Mouse (Mus musculus) stomach, embryonic 14.5 days (tissue): Measurements from ENCODE around the gene Crnkl1. TPM values are rescaled to one million over a fixed set of nuclear protein-coding genes. Genes with fewer than 3 reads are reported as not detected.

Experiments used
- ATAC-seq: fragments of 200-750 bp; cut with Nextera tagmentation; 2 replicates; pipeline ENCODE4 v1.8.0; 2017; ENCODE audit warnings: low read depth, moderate TSS enrichment; ENCODE audit not compliant: insufficient number of reproducible peaks, insufficient read depth, low FRiP score
- H3K27ac ChIP-seq: fragments of 300-500 bp; sonication (generic); 2 replicates; pipeline ENCODE4 v1.5.1; 2014; ENCODE audit warnings: mild to moderate bottlenecking, low read length, moderate library complexity, mixed read lengths
- H3K27me3 ChIP-seq: fragments of 300-500 bp; sonication (generic); 2 replicates; pipeline ENCODE4 v1.6.1; 2014; ENCODE audit warnings: low read length, control low read depth, mixed read lengths; ENCODE audit not compliant: control insufficient read depth, insufficient read depth
- H3K36me3 ChIP-seq: fragments of 300-500 bp; sonication (generic); 2 replicates; pipeline ENCODE4 v1.6.1; 2014; ENCODE audit warnings: mild to moderate bottlenecking, control low read depth, low read length, moderate library complexity, mixed read lengths; ENCODE audit not compliant: control insufficient read depth, insufficient read depth
- H3K4me1 ChIP-seq: fragments of 300-500 bp; sonication (generic); 2 replicates; pipeline ENCODE4 v1.6.1; 2014; ENCODE audit warnings: low read length, control low read depth, mixed read lengths; ENCODE audit not compliant: control insufficient read depth, insufficient read depth
- H3K4me2 ChIP-seq: fragments of 300-500 bp; sonication (generic); replicated peaks from 2 replicates; pipeline ENCODE4 v1.6.1; 2014; ENCODE audit warnings: low read depth, low read length, control low read depth
- H3K4me3 ChIP-seq: fragments of 300-500 bp; sonication (generic); 2 replicates; pipeline ENCODE4 v1.5.1; 2014; ENCODE audit warnings: low read depth, low read length, control low read depth
- H3K9ac ChIP-seq: fragments of 300-500 bp; sonication (generic); replicated peaks from 2 replicates; pipeline ENCODE4 v1.6.1; 2014; ENCODE audit warnings: low read depth, mild to moderate bottlenecking, control low read depth, low read length, moderate library complexity, mixed read lengths
- H3K9me3 ChIP-seq: fragments of 300-500 bp; sonication (generic); 2 replicates; pipeline ENCODE4 v1.6.1; 2016; ENCODE audit warnings: low read depth, low read length, control low read depth; ENCODE audit not compliant: control insufficient read depth
- WGBS: fragments of 180-500 bp; shearing (Covaris S2); extraction: QIAGEN DNeasy Blood & Tissue Kit; methylation state at CpG from one replicate; pipeline ENCODE4 v1.1.7; 2014; 5-methylcytosine and 5-hydroxymethylcytosine counted together
- polyA plus RNA-seq: library from polyadenylated mRNA; unstranded; fragments of >200 nt; fragmentation: Nextera tagmentation; extraction: Ambion mirVana; gene quantifications from 2 replicates; pipeline ENCODE4 v1.2.1, GENCODE M21; 2014

Crnkl1 gene
- polyA plus RNA-seq = 24.6 and 28.7 TPM in 2 replicates

DNA sequence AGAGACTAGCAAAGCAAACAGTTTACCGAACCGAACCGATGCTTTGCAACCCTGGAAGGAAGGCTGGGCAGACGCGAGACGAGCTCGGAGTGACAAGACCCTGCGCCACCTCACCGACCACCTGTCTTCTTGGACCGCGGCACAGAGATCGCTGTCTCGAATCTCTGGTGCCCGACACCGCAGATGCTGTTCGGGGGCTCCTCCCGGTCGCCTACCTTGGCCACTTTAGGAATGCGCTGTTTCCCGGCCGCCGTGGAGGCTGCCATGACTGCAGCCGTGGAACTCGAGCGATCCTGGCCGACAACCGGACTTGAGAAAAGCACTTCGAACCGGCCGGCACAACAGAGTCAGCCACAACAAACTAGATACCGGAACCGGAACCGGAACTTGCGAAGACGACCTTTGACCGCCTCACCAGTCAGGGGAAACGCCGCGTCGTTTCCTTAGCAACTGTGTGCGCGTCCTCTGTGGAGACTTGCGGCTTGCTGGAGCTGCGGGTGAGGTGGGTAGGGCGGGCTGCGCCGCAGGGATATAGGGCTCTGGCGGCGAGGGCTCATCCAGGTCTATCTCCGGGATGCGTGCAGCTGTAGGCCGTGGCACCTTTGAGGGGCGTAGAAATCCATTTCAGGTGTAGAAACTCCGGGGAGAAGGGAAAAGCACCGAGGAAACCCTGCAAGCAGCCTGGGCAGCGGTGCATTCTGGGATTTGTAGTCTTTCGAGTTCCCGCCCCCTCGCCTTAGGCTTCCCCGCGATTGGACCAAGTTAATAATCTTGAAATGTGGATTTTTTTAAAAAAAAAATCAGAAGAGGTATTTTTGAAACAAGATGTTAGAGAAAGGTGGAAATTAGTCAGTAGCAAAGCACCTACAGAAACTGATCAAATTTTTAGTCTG, at the start of gene Crnkl1, which contains the start of gene Cfap61:
Gene Crnkl1, minus strand, starts transcription at position 676 of the 893 bp plus-strand sequence.
Gene Cfap61, plus strand, starts transcription at position 446 of the 893 bp plus-strand sequence.
- Histone ChIP-seq H3K9ac (peak within 1 kb of the TSS; percentile 50), H3K4me1 (peaks cover 7% of the 10 kb centered on the region; the same call in 1 of the 2 replicates), H3K4me3 (peak within 1 kb of the TSS; percentile 73), H3K36me3 (peaks cover 26% of the 10 kb centered on the region), H3K27me3 (no peaks in the 10 kb centered on the region), H3K4me2 (peak within 1 kb of the TSS; percentile 92), H3K27ac (no peak within 1 kb of the TSS), H3K9me3 (no peaks in the 10 kb centered on the region)
- WGBS = under 1% methylated on average over 61 of the region's 61 CpGs
- peak; percentile 96 for ATAC-seq

DNA sequence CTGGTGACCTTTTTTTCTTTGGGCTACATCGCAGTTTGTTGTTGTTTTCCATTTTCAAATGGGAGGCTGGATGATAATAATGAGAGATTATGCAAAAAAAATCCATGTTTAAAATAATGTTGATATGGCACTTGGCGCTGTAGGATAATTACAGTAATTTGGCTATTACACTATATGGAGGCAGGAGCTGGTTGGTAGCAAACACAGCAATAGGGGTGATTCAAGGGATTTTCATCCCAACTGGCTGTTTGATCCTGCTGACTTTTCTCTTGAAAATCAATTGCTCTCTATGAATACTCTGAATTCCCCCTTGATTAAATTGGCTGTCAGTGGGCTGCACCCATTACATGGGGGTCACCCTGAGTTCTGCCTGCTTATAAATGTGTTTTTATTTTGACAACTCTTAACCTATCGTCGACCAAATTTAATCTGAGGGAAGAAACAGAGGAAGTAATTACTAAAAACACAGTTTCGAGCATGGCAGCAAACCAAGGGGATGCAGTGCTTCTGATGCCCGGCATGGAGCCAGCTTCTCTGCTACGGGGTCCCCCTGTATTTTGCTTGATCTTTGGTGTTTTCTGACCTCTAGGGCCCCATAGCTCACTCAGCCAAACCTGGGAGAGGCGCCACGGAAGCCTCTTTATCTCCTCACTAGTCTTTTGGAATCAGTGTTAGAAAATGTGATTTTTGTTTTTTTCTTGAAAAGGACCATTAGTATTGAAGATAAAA, 47.7 kb upstream of the Crnkl1 start:
- no peaks in the 10 kb centered on the region for H3K36me3 ChIP-seq
- H3K9ac ChIP-seq = no peak overlapping the region
- H3K27ac ChIP-seq = no peak overlapping the region
- ATAC-seq = no peak
- no peaks in the 10 kb centered on the region for H3K9me3 ChIP-seq
- no peak overlapping the region for H3K4me2 ChIP-seq
- H3K4me1 ChIP-seq = no peaks in the 10 kb centered on the region
- no peaks in the 10 kb centered on the region for H3K27me3 ChIP-seq
- H3K4me3 ChIP-seq = no peak overlapping the region
- 73% methylated on average over 9 of the region's 9 CpGs for WGBS

DNA sequence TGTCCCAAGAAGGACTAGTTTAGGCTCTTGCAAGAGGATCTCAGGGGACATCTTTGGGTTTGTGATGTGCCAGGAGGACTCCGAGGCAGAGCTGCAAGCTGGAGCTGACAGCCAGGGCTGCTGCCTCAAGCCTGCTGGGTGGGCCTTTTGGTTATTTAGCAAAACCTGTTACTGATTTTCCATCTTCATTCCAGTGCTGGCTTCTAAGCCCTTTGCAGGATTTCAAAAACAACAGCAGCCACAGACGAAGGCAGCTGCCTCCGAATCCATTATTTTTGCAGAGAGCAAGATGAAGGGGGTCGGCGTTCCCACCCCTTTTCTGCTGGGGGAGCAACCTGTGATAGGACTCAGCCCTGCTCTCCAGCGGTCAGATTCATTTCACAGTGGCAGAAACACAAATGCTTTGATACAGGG, 46.9 kb upstream of the Crnkl1 start:
- Histone ChIP-seq H3K4me3 (no peak overlapping the region), H3K9me3 (no peaks in the 10 kb centered on the region), H3K27me3 (no peaks in the 10 kb centered on the region), H3K27ac (no peak overlapping the region), H3K4me2 (no peak overlapping the region), H3K9ac (no peak overlapping the region), H3K36me3 (no peaks in the 10 kb centered on the region), H3K4me1 (no peaks in the 10 kb centered on the region)
- WGBS = 47% methylated on average over 6 of the region's 6 CpGs
- ATAC-seq = no peak

DNA sequence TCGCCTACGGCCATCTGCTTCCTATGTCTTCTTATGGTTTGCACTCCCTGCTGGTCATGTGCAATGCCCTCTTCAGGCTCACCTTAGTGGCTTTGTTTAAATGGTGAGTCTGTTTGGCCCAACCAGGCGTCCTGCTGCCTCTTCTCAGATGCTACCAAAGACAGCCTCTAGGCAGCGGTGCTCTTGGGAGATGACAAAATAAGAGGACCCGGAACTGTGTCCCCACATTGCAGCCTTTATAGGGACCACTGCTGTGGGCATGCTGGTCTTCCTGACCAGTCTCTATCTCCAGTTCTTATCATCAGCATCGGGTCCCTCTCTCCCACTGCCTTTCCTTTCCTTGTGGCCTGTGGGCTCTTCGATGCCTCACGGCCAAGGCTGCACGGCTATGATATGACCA, 46.1 kb upstream of the Crnkl1 start:
- Histone ChIP-seq H3K9ac (no peak overlapping the region), H3K9me3 (no peaks in the 10 kb centered on the region), H3K36me3 (no peaks in the 10 kb centered on the region), H3K4me1 (no peaks in the 10 kb centered on the region), H3K4me3 (no peak overlapping the region), H3K27ac (no peak overlapping the region), H3K4me2 (no peak overlapping the region), H3K27me3 (no peaks in the 10 kb centered on the region)
- ATAC-seq = no peak
- 84% methylated on average over 9 of the region's 9 CpGs for WGBS

DNA sequence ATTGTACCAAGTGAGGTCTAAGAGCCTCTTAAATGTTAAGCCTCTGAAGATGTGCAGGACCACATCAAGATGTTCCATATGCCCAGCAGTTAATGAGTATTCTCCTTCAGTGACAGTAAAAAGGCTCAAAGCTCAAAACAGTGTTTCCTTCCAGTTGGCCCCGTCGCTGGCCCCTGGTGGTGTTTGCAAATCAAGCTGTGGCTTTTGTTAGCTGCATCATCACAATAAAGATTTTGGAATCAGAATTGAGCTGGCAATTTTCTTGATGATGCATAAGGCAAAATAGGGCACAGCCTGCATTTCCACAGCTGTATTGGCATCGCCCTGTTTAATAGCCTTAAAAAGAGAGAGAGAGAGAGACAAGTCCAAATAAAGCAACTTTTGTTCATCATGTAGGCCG, 44.8 kb upstream of the Crnkl1 start:
- Histone ChIP-seq H3K9ac (no peak overlapping the region), H3K36me3 (no peaks in the 10 kb centered on the region), H3K27ac (no peak overlapping the region), H3K4me2 (no peak overlapping the region), H3K27me3 (no peaks in the 10 kb centered on the region), H3K9me3 (no peaks in the 10 kb centered on the region), H3K4me1 (no peaks in the 10 kb centered on the region), H3K4me3 (no peak overlapping the region)
- no peak for ATAC-seq
- WGBS = 75% methylated on average over 4 of the region's 4 CpGs

DNA sequence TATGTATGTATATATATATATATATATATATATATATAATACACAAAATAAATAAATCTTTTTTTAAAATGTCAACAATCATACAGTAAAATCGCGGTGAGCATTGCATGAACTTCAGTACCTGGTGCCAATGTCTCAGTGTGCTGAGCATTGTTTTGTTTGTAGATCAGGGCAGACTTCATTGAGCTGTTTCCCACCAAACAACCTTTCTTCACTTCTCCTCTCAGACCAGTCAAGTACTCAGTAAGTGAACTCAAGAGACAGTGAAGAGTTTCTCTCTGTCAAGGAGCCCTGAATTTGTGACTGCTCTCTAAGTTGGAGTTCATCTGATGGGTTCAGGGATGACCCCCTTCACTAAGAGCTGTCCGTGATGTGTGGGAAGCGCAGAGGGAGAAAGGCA, 37.8 kb upstream of the Crnkl1 start:
- no peak for ATAC-seq
- H3K9me3 ChIP-seq = no peaks in the 10 kb centered on the region
- H3K27me3 ChIP-seq = no peaks in the 10 kb centered on the region
- H3K27ac ChIP-seq = no peak overlapping the region
- no peak overlapping the region for H3K4me2 ChIP-seq
- 78% methylated on average over 4 of the region's 4 CpGs for WGBS
- no peaks in the 10 kb centered on the region for H3K36me3 ChIP-seq
- no peaks in the 10 kb centered on the region for H3K4me1 ChIP-seq
- no peak overlapping the region for H3K9ac ChIP-seq
- H3K4me3 ChIP-seq = no peak overlapping the region

DNA sequence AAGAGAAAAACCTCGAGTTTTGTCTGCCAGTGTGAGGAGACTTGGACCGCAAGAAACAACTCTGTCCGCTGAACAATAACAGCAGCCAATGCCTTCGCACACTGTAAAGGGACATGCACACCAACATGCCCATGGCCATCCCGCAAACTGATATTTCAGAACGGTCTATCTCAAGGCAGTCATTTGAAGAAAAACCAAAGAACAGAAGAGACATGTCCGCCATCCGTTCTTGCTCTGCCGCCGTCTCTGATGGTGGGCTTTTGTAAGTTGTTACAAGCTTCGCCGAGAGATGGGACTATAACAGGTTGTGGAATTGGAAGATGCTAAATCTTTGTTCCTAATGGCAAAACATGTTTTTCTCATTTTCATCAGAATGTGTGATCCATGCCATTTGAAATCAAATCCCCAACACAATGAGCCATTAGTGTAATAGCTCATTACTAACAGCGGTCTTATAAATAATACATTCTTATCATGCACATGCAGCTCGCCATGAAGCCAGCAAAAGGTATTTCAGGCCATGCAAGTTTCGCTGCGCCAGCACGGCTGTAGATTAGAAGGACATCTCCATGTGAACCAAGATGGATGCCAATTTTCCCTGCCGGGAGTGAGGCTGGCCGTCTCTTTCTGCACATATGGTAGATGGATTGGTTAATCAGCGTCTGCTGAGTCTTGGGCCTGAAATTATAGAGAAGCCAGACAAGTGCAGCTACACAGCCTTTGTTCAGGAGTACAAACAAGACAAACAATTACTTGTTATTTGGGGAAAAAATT, 36.6 kb upstream of the Crnkl1 start:
- Histone ChIP-seq H3K9ac (no peak overlapping the region), H3K9me3 (no peaks in the 10 kb centered on the region), H3K36me3 (no peaks in the 10 kb centered on the region), H3K4me1 (no peaks in the 10 kb centered on the region), H3K4me3 (no peak overlapping the region), H3K4me2 (no peak overlapping the region), H3K27me3 (no peaks in the 10 kb centered on the region), H3K27ac (no peak overlapping the region)
- 89% methylated on average over 20 of the region's 20 CpGs for WGBS
- no peak for ATAC-seq

DNA sequence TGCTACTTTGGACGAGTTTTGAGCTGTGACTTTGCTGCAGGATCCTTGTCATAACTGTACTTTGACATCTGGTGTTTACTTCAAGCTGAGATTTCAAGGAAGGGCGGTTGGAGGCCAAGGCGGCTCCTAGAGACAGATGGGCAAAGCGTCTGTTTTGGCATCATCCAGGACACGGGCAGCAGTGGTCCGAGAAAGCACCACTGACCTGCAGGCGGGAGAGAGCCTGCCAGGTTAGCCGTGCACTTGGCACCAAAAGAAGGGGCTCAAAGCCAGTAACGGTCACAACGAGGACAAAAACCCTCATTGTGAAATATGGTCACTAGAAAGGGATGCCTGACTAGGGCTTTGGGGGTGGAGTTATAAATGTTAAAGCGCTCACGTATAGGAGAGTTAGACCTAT, 35.9 kb upstream of the Crnkl1 start:
- Histone ChIP-seq H3K9me3 (no peaks in the 10 kb centered on the region), H3K36me3 (no peaks in the 10 kb centered on the region), H3K4me3 (no peak overlapping the region), H3K4me2 (no peak overlapping the region), H3K4me1 (no peaks in the 10 kb centered on the region), H3K27ac (no peak overlapping the region), H3K9ac (no peak overlapping the region), H3K27me3 (no peaks in the 10 kb centered on the region)
- WGBS = 85% methylated on average over 12 of the region's 12 CpGs
- no peak for ATAC-seq
